Comparison of ENCODE assay signal across 23 mouse cellular contexts in genomic region chr11:86690383-86690782, GRCm38 (mm10).
"Had no signal": no experiment of that assay in that cellular context is flagged by ENCODE, and none has a peak within 500 bp of the region (broad histone marks: within the 10 kb centered on the region; RNA-seq: fewer than 3 reads in every experiment).

No protein-coding gene starts in this region.

- H3K4me3 ChIP-seq: limb, embryonic 12.5 days; limb, embryonic 15.5 days; megakaryocyte, embryonic 14.5 days; midbrain, embryonic 10.5 days; midbrain, embryonic 13.5 days; neural tube, embryonic 12.5 days; neural tube, embryonic 15.5 days; stomach, embryonic 15.5 days had no signal

- H3K27ac ChIP-seq: limb, embryonic 12.5 days; limb, embryonic 15.5 days; liver, embryonic 14.5 days; macrophage; midbrain, embryonic 10.5 days; midbrain, embryonic 13.5 days; neural tube, embryonic 12.5 days; neural tube, embryonic 15.5 days; stomach, embryonic 15.5 days had no signal

- H3K27me3 ChIP-seq: limb, embryonic 12.5 days; limb, embryonic 15.5 days; megakaryocyte, embryonic 14.5 days; midbrain, embryonic 13.5 days; neural tube, embryonic 12.5 days; neural tube, embryonic 15.5 days; stomach, embryonic 15.5 days had no signal

- H3K4me2 ChIP-seq: limb, embryonic 12.5 days; limb, embryonic 15.5 days; liver, embryonic 11.5 days; lung, embryonic 14.5 days; midbrain, embryonic 13.5 days; neural tube, embryonic 12.5 days; neural tube, embryonic 15.5 days; stomach, embryonic 15.5 days had no signal

- H3K9ac ChIP-seq: limb, embryonic 12.5 days; limb, embryonic 15.5 days; liver, embryonic 14.5 days; liver, postnatal 0 days; lung, embryonic 14.5 days; midbrain, embryonic 13.5 days; neural tube, embryonic 12.5 days; neural tube, embryonic 15.5 days; stomach, embryonic 15.5 days had no signal

- H3K9me3 ChIP-seq: limb, embryonic 12.5 days; limb, embryonic 15.5 days; megakaryocyte, embryonic 14.5 days; midbrain, embryonic 10.5 days; midbrain, embryonic 13.5 days; neural tube, embryonic 12.5 days; neural tube, embryonic 15.5 days; stomach, embryonic 15.5 days had no signal

- ATAC-seq: intestine, postnatal 0 days; liver, postnatal 0 days; lung, postnatal 0 days; midbrain, embryonic 13.5 days; midbrain, embryonic 16.5 days had no signal

- DNase-seq: kidney, postnatal 14 days; kidney, postnatal 4 days; left cerebral cortex, postnatal 4 days; liver, postnatal 0 days; lung, embryonic 14.5 days; right cerebral cortex, adult 18-20 months; right cerebral cortex, postnatal 25 days; spleen, adult 18-20 months; thymus, postnatal 25 days had no signal
